Mouse (Mus musculus): ENCODE measurements at regions not wholly inside any gene's neighbourhood (a gene's known extent, or its start where the extent isn't known, plus 50 kb on each side); places are given as distances from the start of the nearest gene placed in this dataset.

DNA sequence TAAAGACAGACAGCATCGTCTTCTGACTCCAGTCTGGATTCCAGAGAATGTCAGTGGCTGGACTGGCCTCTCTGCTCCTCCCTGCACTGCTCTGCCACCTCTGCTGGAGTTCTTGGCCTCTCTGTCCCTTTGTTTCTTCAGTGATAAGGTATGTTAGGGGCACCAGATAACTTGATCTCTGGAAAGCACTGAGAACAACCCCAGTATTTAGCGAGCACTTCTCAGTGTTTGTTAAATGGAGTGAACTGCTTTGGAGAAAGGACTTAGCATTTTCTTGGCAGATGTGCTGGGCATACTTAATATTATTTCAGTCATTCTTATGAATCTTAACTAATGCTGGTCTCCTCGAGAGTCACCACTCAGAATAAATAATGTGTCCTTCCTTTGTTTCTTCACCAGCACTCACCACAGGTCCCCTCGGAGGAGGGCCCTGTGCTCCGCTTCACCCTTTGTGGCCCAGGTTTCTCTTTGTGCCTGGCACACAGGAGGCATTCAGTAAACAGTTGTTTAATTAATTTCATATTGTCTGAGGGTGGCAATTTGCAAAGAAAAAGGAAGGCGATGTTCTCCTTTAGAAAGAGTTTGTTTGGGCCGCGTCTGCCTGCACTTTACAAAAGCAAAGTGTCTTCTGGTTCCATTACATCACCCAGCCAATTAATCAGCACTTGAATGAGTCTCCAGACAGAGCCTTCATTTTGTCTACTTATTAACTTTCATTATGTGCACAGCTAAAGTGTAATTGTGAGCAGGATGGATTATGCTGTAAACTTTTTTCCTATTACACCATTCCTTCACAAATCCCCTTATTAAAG lies 307.1 kb upstream of the Adamts16 start:
- no peak for DNase-seq (ENCODE audit: low spot score)

DNA sequence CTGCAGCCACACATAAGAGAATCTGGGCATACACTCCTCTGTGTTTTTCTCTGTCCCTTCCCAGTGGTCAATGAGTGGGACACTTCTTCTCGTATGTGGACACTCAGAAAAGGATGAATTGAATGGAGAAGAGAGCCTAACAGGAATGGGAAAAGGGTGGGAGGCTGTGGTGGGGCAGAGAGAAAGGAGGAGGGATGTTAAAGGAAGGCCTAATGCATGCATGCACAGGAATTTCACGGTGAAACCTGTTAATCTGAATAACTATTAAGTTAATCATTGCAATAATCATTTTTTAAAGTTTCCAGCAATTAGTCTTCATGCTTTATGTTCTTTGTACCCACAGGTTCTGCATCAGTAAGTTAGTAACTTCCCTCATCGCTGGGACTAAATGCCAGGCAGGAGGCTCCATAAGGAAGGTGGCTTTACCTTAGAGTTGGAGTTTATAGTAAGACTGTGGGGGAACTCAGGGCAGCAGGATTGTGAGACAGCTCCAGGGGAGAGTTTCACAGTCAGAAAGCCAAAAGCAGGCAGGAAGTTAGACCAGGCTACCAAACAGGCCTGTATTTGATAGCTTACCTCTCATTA lies 305.3 kb upstream of the Adamts16 start:
- DNase-seq (ENCODE audit: low spot score), result no peak

DNA sequence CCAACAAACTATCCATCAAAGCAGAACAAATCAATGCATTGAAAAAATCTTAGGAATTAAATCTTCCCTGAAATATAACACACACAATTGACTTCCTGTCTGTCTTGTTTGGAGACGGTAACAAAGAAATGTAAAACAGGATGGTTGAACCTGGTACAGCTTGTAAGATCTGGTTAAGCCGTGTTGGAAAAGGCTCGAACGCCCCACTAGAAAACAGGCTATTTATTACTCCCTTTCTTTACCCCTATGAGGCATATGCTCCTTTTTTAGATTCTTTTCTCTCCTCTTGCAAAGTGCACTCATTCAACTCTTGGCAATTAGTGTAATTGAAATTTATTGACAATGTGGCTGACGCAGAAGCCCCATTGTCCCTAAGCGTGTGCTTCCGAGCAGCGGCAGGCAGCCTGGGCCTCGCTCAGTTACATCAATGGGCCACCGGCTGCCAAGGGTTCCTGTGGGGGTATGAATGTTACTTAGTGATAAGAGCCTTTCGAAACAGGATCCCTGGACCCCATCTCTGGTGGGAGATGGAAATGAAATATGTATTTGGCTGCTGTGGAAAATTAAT lies 297.2 kb upstream of the Adamts16 start:
- no peak for DNase-seq (ENCODE audit: low spot score)

DNA sequence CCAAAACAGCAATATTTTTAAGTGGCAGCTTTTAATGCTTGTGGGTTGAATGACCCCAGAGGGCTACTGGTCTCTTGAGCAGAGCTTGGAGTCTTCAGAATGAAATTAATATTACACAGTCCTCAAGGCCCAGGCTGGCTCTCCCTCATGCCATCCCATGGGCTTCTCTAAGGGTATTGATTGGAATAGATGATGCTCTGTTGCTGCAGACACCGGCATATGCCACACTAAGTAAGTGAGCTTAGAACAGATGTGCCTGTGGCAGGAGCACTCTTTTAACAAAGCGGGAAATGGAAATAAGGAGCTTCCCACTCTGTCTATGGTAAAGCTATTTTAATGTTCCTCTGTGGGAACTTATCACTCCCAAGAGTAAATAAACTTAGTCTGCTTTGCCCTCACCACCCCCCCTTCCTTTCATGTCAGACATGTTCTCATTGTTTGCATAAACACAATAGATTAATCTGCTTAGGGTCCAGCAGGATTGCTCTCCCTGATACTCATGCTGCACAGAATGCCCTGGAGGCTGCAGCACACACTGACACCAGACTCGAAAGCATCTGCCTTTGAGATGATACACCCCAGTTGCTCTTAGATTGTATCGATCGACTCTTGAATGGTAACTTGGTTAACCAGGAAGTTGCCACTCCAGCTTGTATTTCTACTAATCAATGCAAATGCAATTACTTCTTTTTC lies 294.5 kb upstream of the Adamts16 start:
- DNase-seq (ENCODE audit: low spot score), result no peak

DNA sequence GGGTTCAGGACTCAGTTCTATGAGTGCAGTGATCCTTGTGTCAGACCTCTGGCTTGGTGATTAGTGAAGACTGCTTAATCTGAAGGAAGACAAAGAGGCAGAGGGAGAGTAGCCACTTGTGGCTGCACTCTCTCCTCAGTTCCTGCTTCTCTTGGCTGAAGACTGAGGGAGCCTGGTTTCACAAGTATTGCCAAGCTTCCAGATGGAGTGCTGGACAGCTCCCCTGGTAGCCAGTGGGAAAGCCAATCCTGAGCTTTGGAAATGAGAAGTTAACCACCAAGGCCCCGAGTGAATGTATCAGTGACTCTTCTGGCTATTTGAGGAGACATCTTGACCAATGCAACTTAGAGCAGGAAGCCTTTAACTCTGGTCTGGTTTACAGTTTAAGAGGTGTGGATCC lies 279.9 kb upstream of the Adamts16 start:
- no peak for DNase-seq (ENCODE audit: low spot score)

DNA sequence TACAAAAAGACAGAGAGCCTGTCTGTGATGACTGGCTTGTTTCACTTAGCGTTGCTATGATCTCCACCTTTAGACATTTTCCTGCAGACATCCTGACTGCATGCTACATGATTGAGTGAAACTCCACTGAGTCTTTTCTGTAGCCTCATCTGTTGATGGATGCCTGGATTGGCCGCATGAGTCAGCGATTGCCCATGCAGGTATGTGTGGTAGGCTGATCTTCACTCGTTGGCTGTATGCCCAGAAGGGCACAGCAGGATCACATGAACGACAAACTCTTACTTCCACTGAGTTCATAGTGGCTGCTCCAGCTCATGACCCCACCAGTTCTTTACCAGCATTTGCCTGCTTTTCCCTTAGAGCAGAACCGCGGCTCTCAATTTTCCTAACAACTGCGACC lies 266.6 kb upstream of the Adamts16 start:
- DNase-seq (ENCODE audit: low spot score), result no peak

DNA sequence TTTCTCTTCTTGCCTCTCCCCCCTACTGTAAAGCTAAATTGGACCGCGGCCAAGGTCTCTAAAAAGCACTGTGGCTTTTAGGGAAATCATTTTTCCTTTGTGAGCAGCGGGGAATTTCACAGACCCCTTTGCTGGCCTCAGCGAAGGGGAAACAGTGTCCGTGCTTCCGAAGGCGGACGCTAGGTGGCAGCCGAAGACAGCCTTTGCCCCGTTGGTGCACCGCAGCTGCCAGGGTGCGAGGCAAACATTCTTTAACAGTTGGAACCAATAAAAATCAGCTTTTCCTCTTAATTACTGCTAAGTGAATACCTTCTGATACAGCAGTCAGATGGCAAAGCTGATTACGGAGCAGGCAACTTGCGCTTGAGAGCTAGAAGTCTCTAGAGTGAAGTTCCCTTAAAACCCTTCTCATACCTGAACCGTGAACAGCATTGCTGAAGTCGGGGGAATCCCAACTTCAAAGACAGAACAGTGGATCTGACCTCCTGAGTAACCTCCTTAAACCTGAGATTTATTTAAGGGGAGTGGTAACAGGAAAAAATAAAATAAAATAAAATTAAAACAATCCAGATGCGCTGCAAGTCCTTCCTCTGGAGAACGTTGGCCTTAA lies 263.7 kb upstream of the Adamts16 start:
- DNase-seq (ENCODE audit: low spot score), result peak; percentile 44

DNA sequence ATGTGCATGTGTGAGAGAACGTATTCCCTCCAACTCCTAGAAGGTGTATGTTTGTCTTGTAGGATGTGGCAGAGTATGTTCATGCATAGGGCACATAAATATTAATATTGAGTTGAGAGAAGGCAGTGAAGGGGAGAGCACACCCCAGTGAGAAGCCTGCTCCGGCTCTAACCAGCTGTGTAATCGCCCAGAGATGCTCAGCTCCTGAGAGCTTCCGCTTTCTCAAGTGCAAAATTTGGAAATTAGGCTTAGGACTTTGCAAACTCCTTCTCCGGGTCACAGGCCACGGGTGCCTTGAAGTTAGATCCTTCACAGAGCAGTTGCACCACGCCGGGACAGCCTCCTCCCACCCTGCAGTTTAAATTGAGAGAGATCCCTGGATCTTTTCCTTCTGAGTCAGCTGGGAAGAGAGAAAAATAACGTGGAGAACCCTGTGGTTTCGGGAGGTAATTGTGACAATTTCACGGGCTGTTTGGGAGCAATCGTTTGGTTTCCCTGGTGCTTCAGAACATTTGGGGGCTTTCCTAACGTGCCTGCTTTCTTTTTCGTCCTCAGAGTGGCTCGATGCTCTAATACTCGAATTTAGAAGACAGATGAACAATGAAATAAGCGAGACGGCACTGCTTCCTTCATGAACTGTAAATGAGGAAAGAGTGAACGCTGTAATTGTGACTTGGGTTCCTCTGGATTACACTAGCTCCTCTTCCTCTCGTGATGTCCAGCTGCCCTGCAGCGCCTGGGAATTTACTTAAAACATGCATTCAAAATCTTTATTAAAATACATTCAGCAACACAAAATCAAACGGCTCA lies 263.0 kb upstream of the Adamts16 start:
- DNase-seq (ENCODE audit: low spot score), result no peak

DNA sequence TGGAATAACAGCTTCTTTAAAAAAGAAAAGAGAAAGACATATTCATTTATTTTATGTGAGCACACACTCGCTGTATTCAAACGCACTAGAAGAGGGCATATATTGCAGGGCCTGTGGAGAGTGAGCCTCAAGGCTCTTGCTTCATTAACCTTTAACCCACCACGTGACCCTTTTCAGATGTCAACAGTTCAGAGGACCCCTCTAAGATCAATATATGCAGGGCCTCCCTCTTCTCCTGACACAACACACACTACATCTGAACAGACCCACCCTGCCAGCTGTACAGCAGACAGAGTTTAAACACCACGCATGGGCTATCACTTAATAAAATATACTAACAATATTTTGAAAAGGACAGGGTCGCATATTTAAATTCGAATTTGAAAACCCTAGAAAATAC lies 242.7 kb upstream of the Adamts16 start:
- DNase-seq (ENCODE audit: low spot score), result no peak

DNA sequence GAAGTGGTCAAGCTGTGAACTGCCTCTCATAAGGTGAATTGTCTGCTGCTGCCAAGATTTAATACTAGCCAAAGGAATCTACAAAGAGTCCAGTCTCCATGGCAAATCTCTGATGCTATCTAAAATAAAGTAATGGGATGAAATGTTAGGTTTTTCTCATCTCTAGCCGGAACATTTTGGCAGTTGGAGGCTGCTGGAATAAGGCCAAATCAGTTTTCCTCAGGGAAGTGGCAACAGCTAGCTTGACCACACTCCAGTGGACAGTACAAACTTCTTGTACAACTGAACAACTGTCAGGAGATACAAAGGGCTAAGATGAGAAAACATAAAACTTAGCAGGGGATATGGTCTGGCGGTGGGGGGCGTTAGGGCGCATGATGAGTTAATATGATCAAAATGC lies 234.3 kb upstream of the Adamts16 start:
- DNase-seq (ENCODE audit: low spot score), result no peak

DNA sequence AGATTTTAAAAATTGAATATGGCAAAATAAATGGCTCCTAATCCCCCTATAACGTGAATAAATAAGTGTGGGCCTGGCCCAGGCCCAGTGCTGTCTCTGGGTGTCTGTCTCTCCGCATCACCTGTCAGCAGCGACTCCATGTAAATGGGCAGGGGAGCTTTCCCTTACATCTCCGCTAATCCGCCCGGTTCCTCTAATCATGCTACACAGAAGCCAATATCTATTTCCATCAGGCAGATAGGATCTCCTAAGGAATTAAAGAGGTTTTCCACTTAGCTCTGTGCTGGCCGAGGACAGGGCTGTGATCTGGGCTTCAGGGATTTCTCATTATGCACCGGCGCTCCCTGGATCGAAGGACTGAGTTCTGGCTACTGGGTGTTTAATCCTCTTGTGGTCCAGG lies 232.4 kb upstream of the Adamts16 start:
- DNase-seq (ENCODE audit: low spot score), result no peak

DNA sequence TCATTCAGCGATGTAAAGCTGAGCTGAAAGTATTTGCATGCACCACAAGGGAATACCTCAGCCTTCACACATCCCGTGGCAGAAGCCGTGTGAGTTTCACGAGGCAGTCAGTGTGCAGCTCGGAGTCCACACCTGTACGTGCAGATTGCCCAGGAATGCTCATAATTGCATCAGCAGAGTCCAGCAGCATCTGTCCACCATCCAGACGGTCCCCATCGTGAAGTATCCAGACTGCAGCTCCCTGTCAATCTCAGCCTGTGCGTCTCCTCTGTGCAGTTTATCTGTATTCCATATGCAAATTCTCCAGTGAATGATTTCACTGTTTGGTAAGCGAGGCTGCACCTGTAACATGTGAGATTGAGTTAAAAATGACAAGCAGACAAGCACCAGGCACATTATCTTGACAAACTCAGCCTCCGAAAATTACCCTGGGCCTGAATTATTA lies 227.2 kb upstream of the Adamts16 start:
- DNase-seq (ENCODE audit: low spot score), result no peak

DNA sequence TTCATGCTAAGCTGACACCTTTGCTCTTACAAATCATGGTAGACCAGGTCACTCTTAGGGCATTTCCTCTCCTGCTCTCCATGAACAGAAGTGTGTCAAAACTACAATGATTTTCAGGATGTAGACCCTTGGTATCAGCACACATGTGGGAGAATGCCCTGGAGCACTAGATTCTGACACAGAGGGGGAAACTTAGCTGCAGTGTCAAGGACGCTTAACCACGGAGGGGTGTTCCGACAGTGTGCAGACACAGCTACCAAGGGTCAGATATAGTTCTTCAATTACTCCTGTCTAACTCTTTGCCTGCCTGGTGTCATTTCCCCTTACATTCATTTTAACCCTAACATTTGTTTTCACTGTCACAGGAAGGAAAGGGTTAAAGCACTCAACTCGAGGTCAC lies 226.4 kb upstream of the Adamts16 start:
- DNase-seq (ENCODE audit: low spot score), result no peak

DNA sequence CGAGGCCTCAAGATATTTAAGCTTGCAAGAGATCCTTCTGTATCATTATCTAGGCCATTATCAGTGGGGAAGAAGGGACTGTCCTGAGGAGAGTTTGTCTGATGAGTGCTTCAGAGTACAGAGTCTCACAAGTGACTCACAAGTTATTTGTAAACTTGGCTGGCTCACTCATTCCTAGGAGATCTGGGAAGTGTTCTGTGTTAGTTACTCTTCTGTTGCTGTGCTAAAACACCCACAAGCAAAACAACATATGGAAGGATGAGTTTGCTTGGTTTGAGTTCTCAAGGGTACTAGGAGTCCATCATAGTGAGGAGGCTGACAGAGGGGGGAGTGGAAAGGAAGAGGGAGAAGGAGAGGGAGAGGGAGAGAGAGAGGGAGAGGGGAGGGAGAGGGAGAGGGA lies 224.0 kb upstream of the Adamts16 start:
- DNase-seq (ENCODE audit: low spot score), result no peak

DNA sequence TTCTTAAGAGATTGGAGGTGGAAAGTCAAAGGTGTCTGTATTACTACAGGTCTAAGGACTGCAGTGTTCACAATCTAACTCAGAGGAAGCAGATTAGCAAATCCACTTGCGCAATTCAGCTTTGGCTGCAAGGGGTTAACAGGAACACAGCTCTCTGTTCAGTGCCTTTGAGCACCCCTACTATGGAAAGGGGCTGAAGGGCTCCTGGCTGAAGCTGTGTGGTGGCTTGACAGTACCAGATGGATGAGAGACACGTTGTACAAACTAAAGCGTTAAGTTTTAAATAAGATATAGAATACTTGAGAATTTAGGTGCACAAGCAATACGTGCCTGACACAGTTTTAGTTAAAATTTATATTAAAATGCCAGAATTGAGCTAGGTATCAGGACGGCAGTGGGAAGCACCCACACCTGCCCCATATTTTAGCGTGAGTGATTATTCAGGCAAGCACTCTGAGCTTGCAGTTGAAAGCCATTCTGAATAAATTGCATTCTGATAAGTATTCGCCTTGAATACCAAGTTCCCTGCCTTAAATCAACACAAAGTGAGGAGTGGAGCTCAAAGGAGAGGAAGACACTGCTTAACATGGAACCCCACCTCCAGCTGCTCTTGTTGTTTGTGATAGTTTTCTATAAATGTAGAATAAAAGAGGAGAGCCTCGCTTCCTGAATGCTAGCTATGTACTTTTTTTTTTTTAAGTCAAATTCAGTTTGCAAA lies 223.1 kb upstream of the Adamts16 start:
- no peak for DNase-seq (ENCODE audit: low spot score)

DNA sequence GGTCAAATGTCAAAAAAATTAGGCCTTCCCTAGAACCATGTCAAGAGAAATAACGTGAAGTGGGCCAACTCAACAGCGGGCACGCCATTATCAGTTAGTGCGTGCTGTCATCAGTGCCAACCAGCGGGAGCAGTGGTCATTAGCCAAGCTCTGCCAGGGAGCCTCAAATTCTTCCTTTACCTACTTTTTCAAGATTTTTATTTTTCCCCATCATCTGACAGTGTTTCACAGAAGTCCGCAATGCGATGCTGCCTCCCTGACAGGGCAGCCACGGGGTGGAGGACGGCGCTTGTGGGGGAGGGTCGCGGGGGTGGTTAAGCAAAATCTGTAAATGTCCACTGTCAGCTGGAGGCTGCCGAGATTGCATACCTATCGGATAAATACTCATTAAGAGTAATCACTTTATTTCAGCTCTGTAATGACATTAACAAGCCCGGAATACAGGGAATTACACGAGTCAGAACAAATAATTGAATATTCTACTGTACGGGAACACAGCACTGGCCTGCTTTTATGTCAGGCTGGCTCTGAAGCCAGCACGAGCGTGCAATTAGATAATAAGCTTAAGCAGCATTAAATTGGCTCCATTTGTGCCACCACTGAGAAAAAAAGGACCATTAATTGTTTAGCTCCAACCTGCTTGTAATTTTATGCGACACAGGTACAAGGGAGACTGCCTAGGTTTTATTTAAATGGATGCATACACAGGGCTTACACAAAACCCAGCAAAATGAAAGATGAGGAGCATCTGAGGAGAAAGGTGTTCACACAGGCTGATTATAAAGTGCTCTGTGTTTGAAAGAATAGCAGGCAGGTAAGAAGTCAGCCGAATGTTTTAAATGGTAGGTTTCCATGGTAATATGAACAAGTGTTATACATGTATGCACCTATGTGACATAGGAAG lies 212.0 kb upstream of the Adamts16 start:
- DNase-seq (ENCODE audit: low spot score), result no peak

DNA sequence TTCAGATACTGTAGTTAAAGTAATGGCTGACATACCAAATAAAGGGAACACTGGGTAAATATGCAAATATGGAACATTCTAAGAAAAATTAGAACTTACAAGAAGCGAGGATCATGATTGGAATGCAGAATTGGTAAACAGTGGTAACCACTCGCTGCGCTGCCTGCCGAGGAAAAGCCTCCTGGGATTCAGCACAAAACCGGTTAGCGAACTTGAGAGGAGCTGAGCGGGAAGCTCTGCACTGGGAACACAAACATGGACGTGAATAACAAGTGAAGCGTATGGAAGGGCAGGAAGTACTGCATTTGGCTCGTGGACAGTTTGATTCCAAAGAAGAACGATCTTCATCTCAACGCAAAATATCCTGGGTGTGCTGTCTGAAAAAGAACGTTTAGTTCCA lies 209.0 kb upstream of the Adamts16 start:
- DNase-seq (ENCODE audit: low spot score), result no peak

DNA sequence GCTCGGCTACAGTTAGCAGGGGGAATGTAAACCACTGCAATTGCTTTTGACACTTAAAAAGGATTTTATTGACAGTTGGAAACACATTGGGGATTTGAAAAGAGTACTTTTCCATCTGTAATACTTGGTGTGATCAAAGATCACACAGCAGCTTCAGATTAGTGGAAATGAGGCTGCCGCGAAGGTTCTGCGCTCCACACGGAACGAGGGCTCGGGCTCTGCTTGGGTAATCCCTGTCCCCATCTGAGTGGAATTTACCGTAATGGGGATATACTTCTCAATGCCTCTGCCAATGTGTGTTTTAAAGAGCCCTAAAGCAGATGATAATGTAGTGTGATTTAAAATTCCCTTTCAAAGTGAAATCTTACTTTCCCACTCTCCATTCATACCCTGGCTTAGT lies 194.4 kb upstream of the Adamts16 start:
- no peak for DNase-seq (ENCODE audit: low spot score)

DNA sequence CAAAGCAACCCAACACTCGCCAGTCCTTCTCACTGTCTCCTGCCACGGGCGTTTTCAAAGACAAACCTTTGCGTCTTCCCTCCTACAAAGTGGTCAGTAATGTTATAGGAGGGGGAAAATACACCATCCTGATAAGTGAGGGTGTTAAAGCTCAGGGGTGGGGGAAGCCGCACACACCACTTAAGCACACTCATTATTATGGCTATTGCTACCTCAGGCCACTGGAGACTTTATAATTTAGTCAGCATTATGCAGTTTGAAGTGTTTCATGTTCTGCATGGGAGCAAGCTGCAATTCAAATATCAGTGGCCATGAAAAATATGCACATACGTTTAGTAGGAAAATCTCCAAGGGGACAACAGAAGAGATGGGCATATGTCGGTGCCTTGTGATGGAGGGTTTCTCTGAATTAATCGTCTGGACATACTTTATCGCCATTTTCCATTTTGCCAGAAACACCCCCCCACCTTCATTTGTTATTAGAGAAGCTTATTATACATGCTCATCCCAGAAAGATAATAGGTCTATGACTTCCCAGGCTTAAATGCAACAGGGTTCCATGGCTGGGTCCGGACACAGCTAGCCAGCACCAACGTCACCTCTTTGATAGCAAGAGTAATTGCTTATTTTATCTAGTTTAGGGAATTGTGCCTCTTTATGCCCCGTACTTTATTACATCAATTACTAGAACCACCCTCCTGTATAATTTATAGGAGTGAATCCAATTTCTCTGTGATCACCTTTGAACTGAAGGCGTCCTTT lies 193.5 kb upstream of the Adamts16 start:
- no peak for DNase-seq (ENCODE audit: low spot score)

All from urinary bladder, adult 2 months (tissue).